Mouse (Mus musculus): ENCODE data around the gene Rgcc.

Gene Rgcc

GRCm38 (mm10) chr14:79301466-79301875, at the start of gene Rgcc:
Gene Rgcc, minus strand, starts transcription at chr14:79301645.
- peak; percentile 87 for DNase-seq (ENCODE audit: low read depth, low spot score)

- no peak for DNase-seq (ENCODE audit: low read depth, low spot score)
Observed at GRCm38 (mm10) chr14:79346384-79346783, 44.9 kb upstream of the Rgcc start.

DNA sequence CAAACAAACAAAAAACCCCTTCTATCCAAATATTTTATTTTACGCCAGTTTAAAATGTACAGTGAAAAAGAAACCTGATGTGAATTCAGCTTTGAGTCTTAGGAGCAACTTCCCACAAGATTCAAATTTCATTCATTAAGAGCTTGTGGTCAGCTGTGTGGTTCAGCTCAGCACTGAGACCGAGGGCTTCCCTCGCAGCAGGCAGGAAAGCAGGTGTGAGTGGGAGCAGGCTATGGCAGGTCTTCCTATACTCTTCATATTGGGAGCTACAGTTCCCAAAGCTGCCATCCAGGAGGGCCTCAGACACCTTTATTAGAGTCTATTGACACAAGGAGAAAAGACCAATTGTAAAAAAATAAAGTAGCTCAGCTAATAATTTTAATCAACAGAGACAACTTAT, 34.2 kb upstream of the Rgcc start:
- no peak for DNase-seq (ENCODE audit: low read depth, low spot score)

DNA sequence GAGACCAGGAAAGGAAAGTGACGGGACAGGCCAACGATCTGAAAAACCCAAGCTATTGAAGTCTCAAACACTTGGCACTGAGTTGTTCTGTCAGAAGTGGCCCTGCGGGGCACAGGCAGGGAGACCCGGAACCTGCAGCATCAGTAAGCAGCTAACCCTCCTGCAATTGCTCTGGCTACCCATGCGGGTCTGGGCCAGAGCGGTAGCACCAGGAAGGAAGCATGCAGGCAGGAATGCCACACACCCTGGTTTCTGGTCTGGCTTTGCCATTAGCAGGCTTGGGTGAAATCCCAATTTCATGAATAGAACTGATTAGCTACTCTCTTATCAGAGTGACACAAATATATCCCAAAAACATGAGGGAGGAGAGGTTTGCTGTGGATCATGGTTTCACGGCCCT, 30.5 kb upstream of the Rgcc start:
- no peak for DNase-seq (ENCODE audit: low read depth, low spot score)

GRCm38 (mm10) chr14:79330944-79331561, 29.6 kb upstream of the Rgcc start:
- DNase-seq (ENCODE audit: low read depth, low spot score) = no peak

- DNase-seq (ENCODE audit: low read depth, low spot score) = peak; percentile 22
Observed at GRCm38 (mm10) chr14:79327033-79327432, 25.6 kb upstream of the Rgcc start.

DNA sequence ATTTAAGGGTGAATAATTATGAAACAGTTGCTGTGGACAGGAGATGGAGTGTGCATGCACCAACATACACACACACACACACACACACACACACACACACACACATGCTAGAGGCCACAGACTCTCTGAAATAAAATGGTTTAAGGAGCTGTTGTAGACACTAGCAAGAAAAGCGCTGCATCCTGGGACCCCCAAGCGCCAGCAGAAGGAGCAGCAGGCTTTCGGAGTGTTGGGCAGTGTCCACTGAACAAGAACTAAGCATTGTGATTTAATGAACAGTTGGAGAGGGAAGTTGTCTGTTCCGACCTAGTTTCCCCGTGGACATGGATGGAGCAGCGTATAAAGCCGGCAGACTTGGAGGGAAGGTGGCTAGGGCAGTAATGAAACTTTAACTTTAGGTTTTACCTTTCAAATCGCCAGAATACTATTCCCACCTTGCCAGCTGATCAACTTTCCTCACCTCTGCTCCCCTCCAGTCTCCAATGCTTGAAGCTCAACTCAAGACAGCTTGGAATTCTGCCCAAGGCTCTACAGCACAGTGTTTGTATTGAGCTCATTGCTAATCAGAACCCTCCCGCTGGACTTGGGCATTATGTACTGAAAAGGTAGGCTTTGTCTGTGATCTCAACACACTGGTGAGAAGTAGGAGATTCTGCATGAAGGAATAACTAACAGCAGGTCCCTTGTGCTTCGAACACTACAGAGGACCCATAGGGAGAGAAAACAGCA, 22.8 kb upstream of the Rgcc start:
- DNase-seq (ENCODE audit: low read depth, low spot score) = no peak

- no peak for DNase-seq (ENCODE audit: low read depth, low spot score)
Observed at GRCm38 (mm10) chr14:79321881-79322280, 20.4 kb upstream of the Rgcc start.

DNA sequence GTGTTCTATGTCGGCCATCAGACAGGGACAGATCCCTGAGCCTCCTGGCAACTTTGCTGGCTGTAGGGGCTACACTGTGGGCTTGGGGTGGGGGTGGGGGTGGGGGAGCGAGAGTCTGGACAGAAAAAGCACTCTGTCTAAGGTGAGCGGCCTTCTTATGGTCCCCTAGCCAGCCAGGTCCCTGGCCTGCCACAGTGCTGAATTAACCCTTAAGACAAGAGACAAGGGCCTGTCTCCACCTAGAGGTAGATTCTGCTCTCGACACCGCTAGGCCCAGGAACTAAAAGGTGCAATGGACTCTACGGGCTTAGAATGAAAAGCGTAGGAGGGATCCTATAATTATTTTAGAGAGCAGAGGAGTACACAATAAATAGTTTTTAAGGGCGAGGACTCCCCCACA, 19.7 kb upstream of the Rgcc start:
- DNase-seq (ENCODE audit: low read depth, low spot score) = no peak

- no peak for DNase-seq (ENCODE audit: low read depth, low spot score)
Observed at GRCm38 (mm10) chr14:79317602-79318001, 16.2 kb upstream of the Rgcc start.

DNA sequence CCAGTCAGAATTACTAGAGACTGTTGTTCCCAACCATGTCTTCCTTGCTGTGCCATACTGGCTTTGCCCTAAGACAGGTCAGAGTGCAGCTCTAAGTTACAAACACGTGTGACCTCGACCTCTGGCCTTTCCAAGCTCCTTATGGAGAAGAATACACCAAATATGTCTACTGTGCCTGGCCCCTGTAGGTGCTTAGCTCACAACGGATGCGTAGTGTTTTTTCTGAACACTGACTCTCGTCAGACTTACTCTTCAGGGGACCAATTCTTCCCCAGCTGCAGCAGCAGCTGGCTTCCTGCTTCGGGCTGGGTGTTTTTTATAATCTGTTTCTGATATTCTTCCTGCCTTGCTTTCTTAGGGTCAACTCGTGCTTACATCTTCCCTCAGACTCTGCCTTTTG, 14.4 kb upstream of the Rgcc start:
- no peak for DNase-seq (ENCODE audit: low read depth, low spot score)

DNA sequence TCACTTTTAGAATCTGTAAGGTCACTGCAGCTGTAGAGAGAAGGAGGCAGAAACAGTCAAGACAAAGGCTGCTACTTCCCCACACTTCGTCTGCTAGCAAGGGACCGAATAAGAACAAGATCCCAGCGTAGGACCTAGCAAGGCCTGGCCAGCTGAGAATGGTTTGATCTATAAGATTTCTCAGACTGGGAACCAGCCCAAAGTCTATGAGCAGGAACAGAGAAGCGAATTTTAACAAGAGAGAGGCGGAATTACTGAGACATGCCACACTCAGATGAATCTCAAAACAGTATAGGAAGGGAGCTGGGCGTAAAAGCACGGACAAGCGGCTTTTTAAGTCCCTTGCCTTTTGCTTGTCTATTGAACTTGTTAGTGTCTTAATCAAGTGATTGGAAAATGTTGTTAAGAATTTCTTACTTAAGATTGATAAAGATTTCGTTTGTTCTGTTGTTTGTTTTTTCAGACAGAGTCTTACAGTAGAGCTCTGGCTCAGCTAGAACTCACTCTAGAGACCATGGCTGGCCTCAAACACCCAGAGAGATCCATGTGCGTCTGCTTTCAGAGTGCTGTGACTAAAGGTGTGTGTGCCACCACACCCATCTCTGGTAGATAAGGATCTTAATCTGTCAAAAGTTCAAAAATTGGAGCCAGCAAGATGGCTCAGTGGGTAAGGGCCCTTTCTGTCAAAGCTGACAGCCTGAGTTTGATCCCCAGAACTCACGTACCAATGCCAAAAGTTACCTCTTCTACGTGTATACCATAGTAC, 13.0 kb upstream of the Rgcc start:
- DNase-seq (ENCODE audit: low read depth, low spot score) = no peak

GRCm38 (mm10) chr14:79313439-79314175, 12.2 kb upstream of the Rgcc start:
- DNase-seq (ENCODE audit: low read depth, low spot score) = no peak

DNA sequence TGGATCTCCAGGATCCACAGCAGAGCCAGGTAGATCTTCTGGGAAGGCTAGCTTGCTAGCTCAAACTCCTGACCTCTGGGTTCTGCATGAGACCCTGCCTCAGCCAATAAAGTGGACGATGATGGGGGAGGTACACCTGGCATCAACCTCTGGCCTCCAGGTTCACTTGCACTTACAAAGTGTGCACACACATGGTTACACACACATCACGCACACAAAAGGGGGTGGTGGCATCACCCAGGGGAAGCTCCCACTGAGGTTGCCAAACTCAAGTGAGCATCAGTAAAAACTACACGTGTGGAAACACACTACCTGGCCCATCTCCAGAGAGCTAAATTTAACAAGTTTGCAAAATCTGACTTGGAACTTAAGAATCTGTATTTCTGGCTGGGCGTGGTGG, 11.3 kb upstream of the Rgcc start:
- no peak for DNase-seq (ENCODE audit: low read depth, low spot score)

- no peak for DNase-seq (ENCODE audit: low read depth, low spot score)
Observed at GRCm38 (mm10) chr14:79311918-79312454, 10.5 kb upstream of the Rgcc start.

- no peak for DNase-seq (ENCODE audit: low read depth, low spot score)
Observed at GRCm38 (mm10) chr14:79309115-79309514, 7.7 kb upstream of the Rgcc start.

DNA sequence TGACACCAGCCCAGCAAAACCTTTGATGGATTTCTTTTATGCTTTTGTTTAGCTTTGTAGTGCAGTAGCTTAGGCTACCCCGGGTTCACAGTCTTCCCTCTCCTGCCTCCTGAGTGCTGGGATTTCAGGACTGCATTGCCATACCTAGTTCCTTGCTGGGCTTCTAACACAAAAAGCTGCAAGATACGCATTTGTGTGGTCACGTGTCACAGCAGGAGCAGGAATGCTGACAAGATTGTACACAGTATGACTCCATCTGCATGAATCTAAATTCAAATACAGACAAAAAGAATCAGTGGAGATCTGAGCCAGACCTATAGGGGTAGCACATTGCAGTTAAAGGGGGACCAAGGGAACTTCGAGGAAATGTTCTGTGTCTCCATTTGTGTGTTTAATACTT, 6.9 kb upstream of the Rgcc start:
- no peak for DNase-seq (ENCODE audit: low read depth, low spot score)

DNA sequence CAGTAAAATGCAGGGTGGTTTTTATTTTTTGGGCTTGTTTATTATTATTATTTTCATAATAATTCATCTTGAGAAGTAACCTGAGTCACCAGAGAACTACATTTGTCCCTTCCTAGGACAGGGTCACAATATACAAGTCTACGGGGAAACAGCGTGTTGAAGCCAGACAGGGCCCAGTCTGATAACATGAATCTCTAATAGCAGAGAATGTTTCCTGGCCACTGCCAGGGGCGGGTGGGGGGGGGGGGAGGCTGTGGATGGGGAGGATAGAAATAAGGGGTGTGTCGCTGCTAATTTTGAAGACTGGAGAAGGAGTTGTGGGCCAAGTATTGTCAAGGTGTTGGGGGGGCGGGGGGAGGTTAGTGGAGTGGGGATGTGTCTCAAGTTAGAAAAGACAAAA, 6.5 kb upstream of the Rgcc start:
- DNase-seq (ENCODE audit: low read depth, low spot score) = no peak

GRCm38 (mm10) chr14:79307138-79307537, 5.7 kb upstream of the Rgcc start:
- DNase-seq (ENCODE audit: low read depth, low spot score) = no peak

DNA sequence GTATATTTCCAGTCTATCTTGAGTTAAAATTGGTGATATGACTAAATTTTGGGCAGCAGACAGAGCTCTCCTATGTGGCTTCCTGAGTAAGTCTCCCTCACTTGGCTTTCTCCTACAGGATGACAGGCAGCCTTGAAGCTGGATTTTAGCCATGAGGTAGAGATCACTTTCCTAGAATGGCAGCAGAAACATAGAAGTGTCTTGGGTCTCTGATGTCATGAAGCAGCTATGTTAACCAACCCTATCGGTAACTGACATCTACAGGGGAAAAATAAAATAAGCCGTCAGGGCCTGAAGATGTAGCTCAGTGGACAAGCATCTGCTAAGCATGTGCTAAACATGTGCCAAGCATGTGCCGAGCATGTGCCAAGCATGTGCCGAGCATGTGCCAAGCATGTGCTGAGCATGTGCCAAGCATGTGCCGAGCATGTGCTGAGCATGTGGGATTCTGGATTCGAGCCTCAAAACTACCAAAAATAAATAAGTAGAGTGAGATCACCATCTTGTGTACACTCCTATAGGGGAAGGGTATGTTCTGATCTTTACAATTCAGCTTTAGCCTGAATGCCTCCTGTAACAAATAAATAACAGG, 3.5 kb upstream of the Rgcc start:
- DNase-seq (ENCODE audit: low read depth, low spot score) = no peak

GRCm38 (mm10) chr14:79303150-79303549, 1.7 kb upstream of the Rgcc start:
- no peak for DNase-seq (ENCODE audit: low read depth, low spot score)

Data from embryo, embryonic 11.5 days (tissue).